Mouse (Mus musculus) hindbrain, embryonic 14.5 days (tissue): ENCODE data around the gene Zfp64. TPM values are rescaled to one million over a fixed set of nuclear protein-coding genes. Genes with fewer than 3 reads are reported as not detected.

Experiments
- ATAC-seq: fragments of 200-750 bp; cut with Nextera tagmentation; 2 replicates; pipeline ENCODE4 v1.8.0; 2017; ENCODE audit warnings: moderate number of reproducible peaks, mild to moderate bottlenecking, moderate TSS enrichment, moderate library complexity; ENCODE audit not compliant: low FRiP score
- DNase-seq: peaks from one replicate; pipeline ENCODE4 v3.0.0-alpha.2; 2015; ENCODE audit warnings: low spot score
- H3K27ac ChIP-seq: fragments of 300-500 bp; sonication (generic); 2 replicates; pipeline ENCODE4 v1.5.1; 2014; ENCODE audit warnings: mild to moderate bottlenecking, moderate library complexity
- H3K27me3 ChIP-seq: fragments of 300-500 bp; sonication (generic); 2 replicates; pipeline ENCODE4 v1.6.1; 2014; ENCODE audit warnings: mild to moderate bottlenecking, low read length, mixed read lengths; ENCODE audit not compliant: control insufficient read depth, insufficient read depth
- H3K36me3 ChIP-seq: fragments of 300-500 bp; sonication (generic); replicated peaks from 2 replicates; pipeline ENCODE4 v1.6.1; 2014; ENCODE audit not compliant: control insufficient read depth, insufficient read depth
- H3K4me1 ChIP-seq: fragments of 300-500 bp; sonication (generic); replicated peaks from 2 replicates; pipeline ENCODE4 v1.6.1; 2014; ENCODE audit warnings: antibody characterized with exemption, low read length, mixed read lengths; ENCODE audit not compliant: control insufficient read depth, insufficient read depth
- H3K4me2 ChIP-seq: fragments of 300-500 bp; sonication (generic); replicated peaks from 2 replicates; pipeline ENCODE4 v1.6.1; 2014; ENCODE audit warnings: mild to moderate bottlenecking, moderate library complexity
- H3K4me3 ChIP-seq: fragments of 300-500 bp; sonication (generic); replicated peaks from 2 replicates; pipeline ENCODE4 v1.5.1; 2014; ENCODE audit warnings: mild to moderate bottlenecking, low read length
- H3K9ac ChIP-seq: fragments of 300-500 bp; sonication (generic); 2 replicates; pipeline ENCODE4 v1.6.1; 2014
- H3K9me3 ChIP-seq: fragments of 300-500 bp; sonication (generic); 2 replicates; pipeline ENCODE4 v1.6.1; 2016; ENCODE audit warnings: low read length; ENCODE audit not compliant: control insufficient read depth
- WGBS: fragments of 180-500 bp; shearing (Covaris S2); extraction: QIAGEN DNeasy Blood & Tissue Kit; methylation state at CpG from one replicate; pipeline ENCODE4 v1.1.7; 2014; 5-methylcytosine and 5-hydroxymethylcytosine counted together
- polyA plus RNA-seq: library from polyadenylated mRNA; unstranded; fragments of >200 nt; fragmentation: Nextera tagmentation; extraction: Ambion mirVana; gene quantifications from 2 replicates; pipeline ENCODE4 v1.2.1, GENCODE M21; 2014

Gene Zfp64
- polyA plus RNA-seq, 1 experiment from 2014 or later = 27.3 TPM

- Histone ChIP-seq H3K9me3 (no peaks in the 10 kb centered on the region), H3K4me1 (no peaks in the 10 kb centered on the region), H3K4me2 (no peak overlapping the region), H3K27ac (no peak overlapping the region), H3K9ac (no peak overlapping the region), H3K27me3 (no peaks in the 10 kb centered on the region), H3K4me3 (no peak overlapping the region), H3K36me3 (peaks cover 55% of the 10 kb centered on the region)
- 94% methylated on average over 14 of the region's 14 CpGs for WGBS
- no peak for ATAC-seq
- no peak for DNase-seq
Observed at GRCm38 (mm10) chr2:168931686-168932085, 23.7 kb downstream of the Zfp64 start.

- H3K36me3 ChIP-seq = peaks cover 52% of the 10 kb centered on the region
- no peak overlapping the region for H3K27ac ChIP-seq
- no peak overlapping the region for H3K9ac ChIP-seq
- no peak for ATAC-seq
- H3K4me3 ChIP-seq = no peak overlapping the region
- WGBS = 29% methylated on average over 10 of the region's 10 CpGs
- no peaks in the 10 kb centered on the region for H3K9me3 ChIP-seq
- H3K4me2 ChIP-seq = no peak overlapping the region
- no peaks in the 10 kb centered on the region for H3K4me1 ChIP-seq
- DNase-seq = peak; percentile 78
- no peaks in the 10 kb centered on the region for H3K27me3 ChIP-seq
Observed at GRCm38 (mm10) chr2:168929691-168930090, 25.7 kb downstream of the Zfp64 start.

GRCm38 (mm10) chr2:168927401-168927800 lies 28.0 kb downstream of the Zfp64 start:
- Histone ChIP-seq H3K36me3 (peaks cover 30% of the 10 kb centered on the region), H3K4me2 (no peak overlapping the region), H3K27me3 (no peaks in the 10 kb centered on the region), H3K27ac (no peak overlapping the region), H3K9ac (no peak overlapping the region), H3K9me3 (no peaks in the 10 kb centered on the region), H3K4me3 (no peak overlapping the region), H3K4me1 (no peaks in the 10 kb centered on the region)
- ATAC-seq (no peak), DNase-seq (no peak)
- 87% methylated on average over 7 of the region's 7 CpGs for WGBS

GRCm38 (mm10) chr2:168926257-168926810 lies 29.1 kb downstream of the Zfp64 start:
- no peak overlapping the region for H3K27ac ChIP-seq
- no peak overlapping the region for H3K4me2 ChIP-seq
- no peaks in the 10 kb centered on the region for H3K4me1 ChIP-seq
- no peaks in the 10 kb centered on the region for H3K9me3 ChIP-seq
- 83% methylated on average over 37 of the region's 37 CpGs for WGBS
- H3K9ac ChIP-seq = no peak overlapping the region
- no peaks in the 10 kb centered on the region for H3K27me3 ChIP-seq
- no peak overlapping the region for H3K4me3 ChIP-seq
- no peak for DNase-seq
- peaks cover 20% of the 10 kb centered on the region for H3K36me3 ChIP-seq
- no peak for ATAC-seq

GRCm38 (mm10) chr2:168923706-168924105 lies 31.7 kb downstream of the Zfp64 start:
- Histone ChIP-seq H3K9ac (no peak overlapping the region), H3K9me3 (no peaks in the 10 kb centered on the region), H3K4me3 (no peak overlapping the region), H3K4me2 (no peak overlapping the region), H3K4me1 (no peaks in the 10 kb centered on the region), H3K27ac (no peak overlapping the region), H3K36me3 (peaks cover 14% of the 10 kb centered on the region), H3K27me3 (no peaks in the 10 kb centered on the region)
- whole genome bisulfite sequencing = 12% methylated on average over 9 of the region's 9 CpGs
- ATAC-seq = no peak
- DNase-seq = peak; percentile 83

GRCm38 (mm10) chr2:168922466-168922865 lies 32.9 kb downstream of the Zfp64 start:
- DNase-seq (no peak), ATAC-seq (no peak)
- Histone ChIP-seq H3K27me3 (no peaks in the 10 kb centered on the region), H3K4me1 (no peaks in the 10 kb centered on the region), H3K9ac (no peak overlapping the region), H3K4me2 (no peak overlapping the region), H3K27ac (no peak overlapping the region), H3K36me3 (peaks cover 14% of the 10 kb centered on the region), H3K4me3 (no peak overlapping the region), H3K9me3 (no peaks in the 10 kb centered on the region)
- 88% methylated on average over 5 of the region's 5 CpGs for WGBS

- DNase-seq (no peak), ATAC-seq (no peak)
- no peak overlapping the region for H3K9ac ChIP-seq
- no peaks in the 10 kb centered on the region for H3K4me1 ChIP-seq
- WGBS = 55% methylated on average over 15 of the region's 15 CpGs
- no peaks in the 10 kb centered on the region for H3K36me3 ChIP-seq
- H3K4me2 ChIP-seq = no peak overlapping the region
- H3K27ac ChIP-seq = no peak overlapping the region
- H3K27me3 ChIP-seq = no peaks in the 10 kb centered on the region
- H3K9me3 ChIP-seq = no peaks in the 10 kb centered on the region
- no peak overlapping the region for H3K4me3 ChIP-seq
Observed at GRCm38 (mm10) chr2:168920007-168920406, 35.4 kb downstream of the Zfp64 start.

GRCm38 (mm10) chr2:168912901-168913721 lies 42.3 kb downstream of the Zfp64 start:
- no peak overlapping the region for H3K27ac ChIP-seq
- H3K27me3 ChIP-seq = peaks cover 30% of the 10 kb centered on the region
- peak overlapping the region; percentile 89 for H3K4me2 ChIP-seq
- peak overlapping the region; percentile 54 for H3K9ac ChIP-seq
- peaks cover 20% of the 10 kb centered on the region for H3K4me1 ChIP-seq
- DNase-seq = no peak
- H3K36me3 ChIP-seq = no peaks in the 10 kb centered on the region
- WGBS = 2% methylated on average over 31 of the region's 31 CpGs
- 0 out of 2 replicates have a peak, but pooled peaks have one; percentile 3 for ATAC-seq
- H3K4me3 ChIP-seq = peak overlapping the region; percentile 50
- no peaks in the 10 kb centered on the region for H3K9me3 ChIP-seq

- WGBS = under 1% methylated on average over 70 of the region's 70 CpGs
- Histone ChIP-seq H3K9ac (peak overlapping the region; percentile 54), H3K36me3 (no peaks in the 10 kb centered on the region), H3K4me2 (peak overlapping the region; percentile 89), H3K27me3 (peaks cover 30% of the 10 kb centered on the region), H3K27ac (peak overlapping the region; percentile 11; the same call in 1 of the 2 replicates), H3K9me3 (no peaks in the 10 kb centered on the region), H3K4me1 (peaks cover 20% of the 10 kb centered on the region), H3K4me3 (peak overlapping the region; percentile 50)
- DNase-seq (peak; percentile 61), ATAC-seq (peak; percentile 57; the same call in 1 of the 2 replicates)
Observed at GRCm38 (mm10) chr2:168912051-168912891, 43.1 kb downstream of the Zfp64 start.
